Mouse (Mus musculus) lung, embryonic 16.5 days (tissue): ENCODE data around the gene Akap13. TPM values are rescaled to one million over a fixed set of nuclear protein-coding genes. Genes with fewer than 3 reads are reported as not detected.
A peak's percentile ranks its signal among the peaks of the same experiment; 100 is the strongest.

ENCODE experiments used
- ATAC-seq: fragments of 200-750 bp; cut with Nextera tagmentation; 2 replicates; pipeline ENCODE4 v1.8.0; 2017; ENCODE audit warnings: low read depth, mild to moderate bottlenecking, moderate library complexity
- H3K27ac ChIP-seq: fragments of 300-500 bp; sonication (generic); 2 replicates; pipeline ENCODE4 v1.5.1; 2014; ENCODE audit warnings: mild to moderate bottlenecking, control low read depth, low read length
- H3K27me3 ChIP-seq: fragments of 300-500 bp; sonication (generic); 2 replicates; pipeline ENCODE4 v1.6.1; 2014; ENCODE audit warnings: low read depth, low read length, mixed read lengths; ENCODE audit not compliant: control insufficient read depth, insufficient read depth
- H3K36me3 ChIP-seq: fragments of 300-500 bp; sonication (generic); 2 replicates; pipeline ENCODE4 v1.6.1; 2014; ENCODE audit warnings: low read length; ENCODE audit not compliant: control insufficient read depth, insufficient read depth
- H3K4me1 ChIP-seq: fragments of 300-500 bp; sonication (generic); replicated peaks from 2 replicates; pipeline ENCODE4 v1.6.1; 2014; ENCODE audit warnings: low read length, mixed read lengths; ENCODE audit not compliant: control insufficient read depth, insufficient read depth
- H3K4me2 ChIP-seq: fragments of 300-500 bp; sonication (generic); 2 replicates; pipeline ENCODE4 v1.6.1; 2014; ENCODE audit warnings: low read depth, low read length, control low read depth
- H3K4me3 ChIP-seq: fragments of 300-500 bp; sonication (generic); 2 replicates; pipeline ENCODE4 v1.5.1; 2014; ENCODE audit warnings: mild to moderate bottlenecking, low read length, control low read depth
- H3K9ac ChIP-seq: fragments of 300-500 bp; sonication (generic); 2 replicates; pipeline ENCODE4 v1.6.1; 2014; ENCODE audit warnings: low read length, control low read depth
- H3K9me3 ChIP-seq: fragments of 300-500 bp; sonication (generic); 2 replicates; pipeline ENCODE4 v1.6.1; 2016; ENCODE audit warnings: low read length; ENCODE audit not compliant: control insufficient read depth
- WGBS: fragments of 180-500 bp; shearing (Covaris S2); extraction: QIAGEN DNeasy Blood & Tissue Kit; methylation state at CpG from one replicate; pipeline ENCODE4 v1.1.7; 2014; 5-methylcytosine and 5-hydroxymethylcytosine counted together
- polyA plus RNA-seq: library from polyadenylated mRNA; unstranded; fragments of >200 nt; fragmentation: Nextera tagmentation; extraction: Ambion mirVana; gene quantifications from 2 replicates; pipeline ENCODE4 v1.2.1, GENCODE M21; 2015

The Akap13 gene
- polyA plus RNA-seq, 1 experiment from 2014 or later, result 39.0 TPM

- WGBS, result 83% methylated on average over 4 of the region's 4 CpGs
- no peaks in the 10 kb centered on the region for H3K4me1 ChIP-seq
- no peak for ATAC-seq
- no peak overlapping the region for H3K4me2 ChIP-seq
- no peak overlapping the region for H3K9ac ChIP-seq
- no peak overlapping the region for H3K4me3 ChIP-seq
- no peaks in the 10 kb centered on the region for H3K9me3 ChIP-seq
- H3K36me3 ChIP-seq, result no peaks in the 10 kb centered on the region
- H3K27ac ChIP-seq, result no peak overlapping the region
- H3K27me3 ChIP-seq, result no peaks in the 10 kb centered on the region
These were observed 15.8 kb upstream of the Akap13 start for GRCm38 (mm10) chr7:75439570-75439969.

- Histone ChIP-seq H3K27me3 (no peaks in the 10 kb centered on the region), H3K27ac (no peak overlapping the region), H3K9me3 (no peaks in the 10 kb centered on the region), H3K36me3 (no peaks in the 10 kb centered on the region), H3K4me3 (no peak overlapping the region), H3K4me2 (no peak overlapping the region), H3K9ac (no peak overlapping the region), H3K4me1 (no peaks in the 10 kb centered on the region)
- 67% methylated on average over 2 of the region's 2 CpGs for WGBS
- ATAC-seq, result no peak
These were observed 15.1 kb upstream of the Akap13 start for GRCm38 (mm10) chr7:75440241-75440640.

- Histone ChIP-seq H3K27ac (no peak overlapping the region), H3K9ac (no peak overlapping the region), H3K9me3 (no peaks in the 10 kb centered on the region), H3K4me1 (no peaks in the 10 kb centered on the region), H3K4me2 (no peak overlapping the region), H3K4me3 (no peak overlapping the region), H3K36me3 (no peaks in the 10 kb centered on the region), H3K27me3 (no peaks in the 10 kb centered on the region)
- no peak for ATAC-seq
- WGBS, result 68% methylated on average over 2 of the region's 2 CpGs
These were observed 13.4 kb upstream of the Akap13 start for GRCm38 (mm10) chr7:75441947-75442346.

GRCm38 (mm10) chr7:75456152-75456888 lies 986 bp downstream of the Akap13 start:
- Histone ChIP-seq H3K4me1 (peaks cover 15% of the 10 kb centered on the region), H3K36me3 (no peaks in the 10 kb centered on the region), H3K27ac (peak overlapping the region; percentile 99), H3K4me2 (peak overlapping the region; percentile 65), H3K9ac (peak overlapping the region; percentile 92), H3K27me3 (no peaks in the 10 kb centered on the region), H3K9me3 (no peaks in the 10 kb centered on the region), H3K4me3 (peak overlapping the region; percentile 89)
- WGBS, result 3% methylated on average over 25 of the region's 25 CpGs
- no peak for ATAC-seq

GRCm38 (mm10) chr7:75460290-75460689 lies 5.0 kb downstream of the Akap13 start:
- Histone ChIP-seq H3K9me3 (no peaks in the 10 kb centered on the region), H3K4me1 (peaks cover 24% of the 10 kb centered on the region), H3K9ac (no peak overlapping the region), H3K4me2 (no peak overlapping the region), H3K27me3 (no peaks in the 10 kb centered on the region), H3K27ac (no peak overlapping the region), H3K36me3 (no peaks in the 10 kb centered on the region), H3K4me3 (no peak overlapping the region)
- no peak for ATAC-seq
- WGBS, result 61% methylated on average over 1 of the region's 1 CpGs

- 0 out of 2 replicates have a peak overlapping the region, but pooled peaks have one; percentile 20 for H3K27ac ChIP-seq
- peaks cover 12% of the 10 kb centered on the region for H3K4me1 ChIP-seq
- H3K4me3 ChIP-seq, result no peak overlapping the region
- H3K9ac ChIP-seq, result no peak overlapping the region
- no peaks in the 10 kb centered on the region for H3K36me3 ChIP-seq
- no peak for ATAC-seq
- no peaks in the 10 kb centered on the region for H3K27me3 ChIP-seq
- H3K4me2 ChIP-seq, result no peak overlapping the region
- no peaks in the 10 kb centered on the region for H3K9me3 ChIP-seq
These were observed 8.3 kb downstream of the Akap13 start for GRCm38 (mm10) chr7:75463579-75464162.

- WGBS, result 68% methylated on average over 7 of the region's 7 CpGs
- ATAC-seq, result no peak
- H3K4me1 ChIP-seq, result peaks cover 30% of the 10 kb centered on the region
These were observed 12.5 kb downstream of the Akap13 start for GRCm38 (mm10) chr7:75467791-75468190.

GRCm38 (mm10) chr7:75470318-75470925 lies 15.1 kb downstream of the Akap13 start:
- H3K27ac ChIP-seq, result peak overlapping the region; percentile 53
- 0 out of 2 replicates have a peak, but pooled peaks have one; percentile 24 for ATAC-seq
- 49% methylated on average over 7 of the region's 7 CpGs for WGBS

More at GRCm38 (mm10) chr7:75467791-75468190, 12.5 kb downstream of the Akap13 start:
- H3K9ac ChIP-seq, result no peak overlapping the region
- no peaks in the 10 kb centered on the region for H3K36me3 ChIP-seq
- H3K9me3 ChIP-seq, result no peaks in the 10 kb centered on the region
- H3K4me3 ChIP-seq, result no peak overlapping the region
- no peak overlapping the region for H3K27ac ChIP-seq
- H3K27me3 ChIP-seq, result no peaks in the 10 kb centered on the region
- H3K4me2 ChIP-seq, result no peak overlapping the region

More at GRCm38 (mm10) chr7:75470318-75470925, 15.1 kb downstream of the Akap13 start:
- H3K27me3 ChIP-seq, result no peaks in the 10 kb centered on the region
- no peak overlapping the region for H3K4me2 ChIP-seq
- H3K9me3 ChIP-seq, result no peaks in the 10 kb centered on the region
- peaks cover 31% of the 10 kb centered on the region for H3K4me1 ChIP-seq
- no peaks in the 10 kb centered on the region for H3K36me3 ChIP-seq
- no peak overlapping the region for H3K9ac ChIP-seq
- H3K4me3 ChIP-seq, result no peak overlapping the region
